Mouse (Mus musculus): Measurements from ENCODE around the gene Tbck.

DNA sequence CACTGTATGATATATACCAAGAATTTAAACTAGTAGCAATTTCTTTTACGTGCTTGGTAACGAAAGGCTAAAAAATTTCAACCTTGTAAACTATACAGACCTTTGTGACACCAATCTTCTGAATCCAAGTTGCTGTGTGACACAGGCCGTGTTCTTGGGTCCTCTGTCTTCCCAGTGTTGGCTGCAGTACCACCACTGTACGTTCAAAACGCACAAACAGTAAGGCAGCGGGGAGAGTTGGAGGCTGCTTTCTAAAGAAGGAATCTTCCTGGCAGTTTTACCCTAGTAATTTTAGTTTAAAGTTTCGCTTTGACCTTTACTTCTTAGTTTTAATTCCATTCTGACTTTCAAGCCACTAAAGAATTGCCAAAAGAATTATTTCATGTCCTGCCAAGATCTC lies 92.7 kb downstream of the Tbck start:
- TF ChIP-seq EP300 (IDR thresholded peaks at IDR 0.05), result no peak
- TF ChIP-seq CTCF (IDR thresholded peaks at IDR 0.05), result no peak
